Mouse (Mus musculus) sigmoid colon, adult 10 weeks (tissue): ENCODE data around the gene Cenpq. TPM values are rescaled to one million over a fixed set of nuclear protein-coding genes. Genes with fewer than 3 reads are reported as not detected.

Experiments
- polyA plus RNA-seq: library from polyadenylated mRNA; stranded (reverse); fragments of 350-450 nt; fragmentation: Illumina TruSeq; extraction: RNeasy Lipid Tissue Mini Kit (QIAGEN cat#74804); gene quantifications from one replicate; pipeline ENCODE4 v1.2.3, GENCODE M21; 2014; ENCODE audit warnings: low read depth, low replicate concordance

The Cenpq gene
- polyA plus RNA-seq, result 27.3 TPM

GRCm38 (mm10) chr17:40934420-40935231 is at the start of gene Cenpq, which contains the start of gene Mut:
Gene Cenpq (minus strand): TSS chr17:40935047.
Gene Mut (plus strand): TSS chr17:40934685.

GRCm38 (mm10) chr17:40914250-40914649 is 20.6 kb downstream of the Cenpq start, which contains the start of gene Glyatl3:
Gene Glyatl3 (minus strand): TSS chr17:40914350.

DNA sequence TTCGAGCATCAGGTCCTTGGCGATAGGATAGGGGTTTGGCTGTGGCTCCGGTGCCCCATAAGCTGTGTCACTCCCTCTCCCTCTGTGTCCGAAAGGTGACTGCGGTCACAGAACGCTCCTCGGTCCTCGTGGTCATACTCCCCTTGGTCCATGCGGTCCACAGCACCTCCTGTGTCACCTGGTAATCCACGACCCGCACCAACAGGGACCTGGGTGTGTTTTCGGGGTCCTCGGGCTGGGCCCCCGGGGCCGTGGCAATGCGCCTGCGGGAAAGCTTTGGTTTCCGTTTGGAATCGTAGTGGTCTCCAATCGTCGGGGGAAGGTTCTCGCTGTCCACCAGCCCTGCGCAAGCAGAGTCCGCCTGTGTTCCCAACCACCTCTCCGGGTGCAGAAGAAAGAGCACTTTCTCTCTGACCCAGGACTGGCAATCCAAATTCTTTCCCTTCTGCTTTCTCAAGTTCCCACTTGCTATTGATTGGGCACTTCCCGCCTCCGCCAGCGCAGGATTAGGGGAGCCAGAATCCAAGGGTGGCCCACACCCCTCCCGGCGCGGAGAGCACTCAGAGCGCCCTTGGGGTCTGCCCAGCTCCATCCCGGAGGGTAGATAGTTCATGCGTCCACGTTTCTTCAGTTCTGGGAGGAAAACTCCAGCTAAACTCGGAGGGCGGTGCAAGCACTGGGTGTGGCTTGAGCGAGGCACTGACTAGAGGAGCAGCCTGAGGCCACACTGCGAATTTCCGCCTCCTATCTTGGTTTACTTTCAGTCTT is 54.7 kb downstream of the Cenpq start, which contains the start of gene 9130008F23Rik:
9130008F23Rik (minus strand) TSS at position 636 of the 768 bp plus-strand sequence.

Other genes starting within 250 kb of the Cenpq start
- not detected for gene Esp1, start 207.9 kb downstream of the Cenpq start, polyA plus RNA-seq
- gene Crisp2, start 128.0 kb downstream of the Cenpq start, polyA plus RNA-seq, result not detected
- not detected for gene Rhag, start 123.9 kb downstream of the Cenpq start, polyA plus RNA-seq
- gene 9130008F23Rik, start 54.5 kb downstream of the Cenpq start, polyA plus RNA-seq, result 22.8 TPM
- gene Glyatl3, start 20.7 kb downstream of the Cenpq start, polyA plus RNA-seq, result not detected
- gene Mut, start 362 bp downstream of the Cenpq start, polyA plus RNA-seq, result 91.4 TPM